Mouse (Mus musculus): ENCODE measurements around the gene Jun. TPM values are rescaled to one million over a fixed set of nuclear protein-coding genes. Genes with fewer than 3 reads are reported as not detected.

Gene Jun
- total and polyA plus RNA-seq, 3 experiments, result not detected

- H3K4me3 ChIP-seq (ENCODE audit: control insufficient read depth in 1 of 2, insufficient read depth in 1 of 2, low read depth in 2 of 2, low read length in 2 of 2), result no peak overlapping the region
- H3K9ac ChIP-seq (ENCODE audit: control insufficient read depth, low read depth, low read length, poor library complexity, severe bottlenecking), result no peak overlapping the region
- TF ChIP-seq POLR2AphosphoS2 (IDR thresholded peaks at IDR 0.05; ENCODE audit: low read length), result no peak
- no peak for TF ChIP-seq CTCF (IDR thresholded peaks at IDR 0.05 in 2 of 3, conservative IDR thresholded peaks at IDR 0.05 in 1 of 3; ENCODE audit: control insufficient read depth in 1 of 3, insufficient read depth in 1 of 3, low read depth in 2 of 3, low read length in 3 of 3, poor library complexity in 1 of 3, severe bottlenecking in 1 of 3)
- TF ChIP-seq JUND (IDR thresholded peaks at IDR 0.05; ENCODE audit: low read depth, low read length), result no peak
- TF ChIP-seq RAD21 (IDR thresholded peaks at IDR 0.05; ENCODE audit: low read depth, low read length), result no peak
- TF ChIP-seq BHLHE40 (IDR thresholded peaks at IDR 0.05; ENCODE audit: borderline replicate concordance, low read depth, low read length), result no peak
- TF ChIP-seq MXI1 (IDR thresholded peaks at IDR 0.05; ENCODE audit: low read depth, low read length), result no peak
- no peak for TF ChIP-seq TCF12 (IDR thresholded peaks at IDR 0.05; ENCODE audit: low read depth, low read length)
- TF ChIP-seq USF2 (IDR thresholded peaks at IDR 0.05; ENCODE audit: borderline replicate concordance in 1 of 2, insufficient read depth in 1 of 2, low read depth in 1 of 2, low read length in 2 of 2), result no peak
- no peak for TF ChIP-seq SMC3 (IDR thresholded peaks at IDR 0.05; ENCODE audit: low read depth, low read length)
- TF ChIP-seq MEF2A (IDR thresholded peaks at IDR 0.05; ENCODE audit: extremely low read depth, insufficient replicate concordance, low read depth, low read length, poor library complexity, severe bottlenecking), result no peak
- no peak for TF ChIP-seq MAZ (IDR thresholded peaks at IDR 0.05; ENCODE audit: low read depth, low read length)
- no peak for TF ChIP-seq HCFC1 (IDR thresholded peaks at IDR 0.05; ENCODE audit: low read depth, low read length)
- no peak for TF ChIP-seq ELF1 (IDR thresholded peaks at IDR 0.05; ENCODE audit: low read depth, low read length)
- TF ChIP-seq ZKSCAN1 (IDR thresholded peaks at IDR 0.05; ENCODE audit: low read depth, low read length), result no peak
- TF ChIP-seq GATA1 (IDR thresholded peaks at IDR 0.05; ENCODE audit: low read depth, low read length), result no peak
- TF ChIP-seq E2F4 (IDR thresholded peaks at IDR 0.05; ENCODE audit: borderline replicate concordance, low read depth, low read length), result no peak
- no peak for TF ChIP-seq EP300 (IDR thresholded peaks at IDR 0.05; ENCODE audit: low read depth in 1 of 2, low read length in 2 of 2)
- no peak for TF ChIP-seq MYC (IDR thresholded peaks at IDR 0.05; ENCODE audit: low read depth, low read length)
- no peak for TF ChIP-seq POLR2A (IDR thresholded peaks at IDR 0.05; ENCODE audit: control insufficient read depth in 1 of 2, insufficient read depth in 1 of 2, low read depth in 1 of 2, low read length in 2 of 2, poor library complexity in 1 of 2)
- TF ChIP-seq ETS1 (IDR thresholded peaks at IDR 0.05; ENCODE audit: low read depth, low read length), result no peak
- H3K36me3 ChIP-seq (ENCODE audit: control insufficient read depth in 1 of 2, insufficient read depth in 2 of 2, low read length in 2 of 2), result no peaks in the 10 kb centered on the region
- no peaks in the 10 kb centered on the region for H3K79me2 ChIP-seq (ENCODE audit: control insufficient read depth, insufficient read depth, low read length, poor library complexity)
- H3K4me1 ChIP-seq (ENCODE audit: control insufficient read depth in 1 of 2, insufficient read depth in 2 of 2, low read length in 2 of 2), result no peaks in the 10 kb centered on the region
- no peaks in the 10 kb centered on the region for H3K9me3 ChIP-seq (replicated peaks; ENCODE audit: insufficient read depth, low read length)
- no peak overlapping the region for H3K27ac ChIP-seq (ENCODE audit: control insufficient read depth, low read depth, low read length)
- no peak for DNase-seq (ENCODE audit: low read depth, low spot score)
- H3K27me3 ChIP-seq (ENCODE audit: control insufficient read depth in 1 of 2, insufficient read depth in 2 of 2, low read length in 2 of 2), result no peaks in the 10 kb centered on the region; a peak in 1 of 4 replicates
Measured at GRCm38 (mm10) chr4:95018221-95018620, 33.8 kb downstream of the Jun start.

GRCm38 (mm10) chr4:95012706-95013105 is 39.3 kb downstream of the Jun start:
- Histone ChIP-seq H3K36me3 (ENCODE audit: control insufficient read depth in 1 of 2, insufficient read depth in 2 of 2, low read length in 2 of 2) (no peaks in the 10 kb centered on the region), H3K27me3 (ENCODE audit: control insufficient read depth in 1 of 2, insufficient read depth in 2 of 2, low read length in 2 of 2) (no peaks in the 10 kb centered on the region), H3K79me2 (ENCODE audit: control insufficient read depth, insufficient read depth, low read length, poor library complexity) (no peaks in the 10 kb centered on the region), H3K4me1 (ENCODE audit: control insufficient read depth in 1 of 2, insufficient read depth in 2 of 2, low read length in 2 of 2) (no peaks in the 10 kb centered on the region), H3K9me3 (replicated peaks; ENCODE audit: insufficient read depth, low read length) (no peaks in the 10 kb centered on the region), H3K9ac (ENCODE audit: control insufficient read depth, low read depth, low read length, poor library complexity, severe bottlenecking) (no peak overlapping the region), H3K4me3 (ENCODE audit: control insufficient read depth in 1 of 2, insufficient read depth in 1 of 2, low read depth in 2 of 2, low read length in 2 of 2) (no peak overlapping the region), H3K27ac (ENCODE audit: control insufficient read depth, low read depth, low read length) (no peak overlapping the region)
- DNase-seq (ENCODE audit: low read depth, low spot score), result no peak
- TF ChIP-seq ELF1 (IDR thresholded peaks at IDR 0.05; ENCODE audit: low read depth, low read length), result no peak
- TF ChIP-seq TBP (IDR thresholded peaks at IDR 0.05; ENCODE audit: low read depth, low read length), result no peak
- TF ChIP-seq ETS1 (IDR thresholded peaks at IDR 0.05; ENCODE audit: low read depth, low read length), result no peak
- TF ChIP-seq MAZ (IDR thresholded peaks at IDR 0.05; ENCODE audit: low read depth, low read length), result no peak
- no peak for TF ChIP-seq ZMIZ1 (IDR thresholded peaks at IDR 0.05; ENCODE audit: low read depth, low read length)
- no peak for TF ChIP-seq KAT2A (conservative IDR thresholded peaks at IDR 0.05; ENCODE audit: low read depth, low read length)
- no peak for TF ChIP-seq NRF1 (IDR thresholded peaks at IDR 0.05; ENCODE audit: insufficient read depth, low read depth, low read length, poor library complexity, severe bottlenecking)
- no peak for TF ChIP-seq TCF12 (IDR thresholded peaks at IDR 0.05; ENCODE audit: low read depth, low read length)
- TF ChIP-seq POLR2AphosphoS2 (IDR thresholded peaks at IDR 0.05; ENCODE audit: low read length), result no peak
- TF ChIP-seq HCFC1 (IDR thresholded peaks at IDR 0.05; ENCODE audit: low read depth, low read length), result no peak

Data from MEL (cell line).